Mouse (Mus musculus): ENCODE results near the gene Bglap.
"Not testable (repeated sequence)": the region's sequence is repeated elsewhere in the genome, so short reads cannot be mapped to it uniquely, and the experiment has no call there.

Bglap gene

DNA sequence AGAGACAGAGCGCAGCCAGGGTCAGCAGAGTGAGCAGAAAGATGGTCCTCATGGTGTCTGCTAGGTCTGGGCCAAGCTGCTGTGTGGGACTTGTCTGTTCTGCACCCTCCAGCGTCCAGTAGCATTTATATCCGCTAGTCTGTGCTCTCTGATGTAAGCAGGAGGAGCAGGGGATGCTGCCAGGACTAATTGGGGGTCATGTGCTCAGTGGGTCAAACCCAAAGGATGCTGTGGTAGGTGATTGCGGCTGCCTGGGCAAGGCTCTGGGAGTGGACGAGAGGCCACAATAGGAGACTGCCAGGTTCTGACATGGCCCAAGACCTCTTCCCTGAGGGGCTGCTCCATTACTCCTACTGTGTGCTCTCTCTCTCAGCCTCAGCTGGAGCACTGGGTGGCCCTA lies at the start of gene Bglap:
Bglap (minus strand) TSS at position 101 of the 400 bp plus-strand sequence.
- no peak for DNase-seq (ENCODE audit: extremely low spot score)

DNA sequence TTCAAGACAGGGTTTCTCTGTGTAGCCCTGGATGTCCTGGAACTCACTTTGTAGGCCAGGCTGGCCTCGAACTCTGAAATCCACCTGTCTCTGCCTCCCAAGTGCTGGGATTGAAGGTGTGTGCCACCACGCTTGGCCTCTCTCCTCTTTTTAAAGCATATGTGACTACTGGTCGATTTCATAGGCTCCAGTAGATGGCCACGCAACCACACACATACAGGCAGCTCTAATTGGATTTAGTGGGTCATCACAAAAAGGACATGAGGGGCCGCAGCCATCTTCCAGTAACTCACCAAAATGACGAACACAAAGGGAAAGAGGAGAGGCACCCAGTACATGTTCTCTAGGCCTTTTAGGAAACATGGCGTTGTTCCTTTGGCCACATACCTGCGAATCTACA lies 44.4 kb upstream of the Bglap start:
- DNase-seq (ENCODE audit: extremely low spot score): not testable (repeated sequence)

DNA sequence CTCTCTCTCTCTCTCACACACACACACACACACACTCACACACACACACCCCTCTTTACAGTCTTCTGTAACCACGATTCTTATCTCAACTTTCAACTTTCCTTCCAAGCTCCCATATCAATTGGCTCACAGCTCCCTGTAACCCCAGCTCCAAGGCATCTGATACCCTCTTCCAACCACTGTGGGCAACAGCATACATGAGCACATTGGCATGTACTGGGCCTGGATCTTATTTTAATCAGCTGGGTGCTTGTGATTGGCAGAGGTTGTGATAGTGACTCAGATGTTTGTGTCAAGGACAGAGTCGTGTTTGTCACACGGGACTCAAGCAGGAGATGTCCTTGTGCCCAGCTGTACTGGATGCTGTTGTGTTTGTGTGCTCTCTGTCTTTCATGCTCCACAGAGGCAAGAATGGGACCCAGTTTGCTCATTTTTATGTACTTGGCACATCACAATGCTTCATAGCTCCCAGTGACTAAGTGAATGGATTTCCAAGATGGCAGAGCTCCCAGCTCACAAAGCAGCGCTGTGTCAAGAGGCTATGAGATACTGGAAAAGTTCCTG lies 43.2 kb upstream of the Bglap start:
- no peak for DNase-seq (ENCODE audit: extremely low spot score)

DNA sequence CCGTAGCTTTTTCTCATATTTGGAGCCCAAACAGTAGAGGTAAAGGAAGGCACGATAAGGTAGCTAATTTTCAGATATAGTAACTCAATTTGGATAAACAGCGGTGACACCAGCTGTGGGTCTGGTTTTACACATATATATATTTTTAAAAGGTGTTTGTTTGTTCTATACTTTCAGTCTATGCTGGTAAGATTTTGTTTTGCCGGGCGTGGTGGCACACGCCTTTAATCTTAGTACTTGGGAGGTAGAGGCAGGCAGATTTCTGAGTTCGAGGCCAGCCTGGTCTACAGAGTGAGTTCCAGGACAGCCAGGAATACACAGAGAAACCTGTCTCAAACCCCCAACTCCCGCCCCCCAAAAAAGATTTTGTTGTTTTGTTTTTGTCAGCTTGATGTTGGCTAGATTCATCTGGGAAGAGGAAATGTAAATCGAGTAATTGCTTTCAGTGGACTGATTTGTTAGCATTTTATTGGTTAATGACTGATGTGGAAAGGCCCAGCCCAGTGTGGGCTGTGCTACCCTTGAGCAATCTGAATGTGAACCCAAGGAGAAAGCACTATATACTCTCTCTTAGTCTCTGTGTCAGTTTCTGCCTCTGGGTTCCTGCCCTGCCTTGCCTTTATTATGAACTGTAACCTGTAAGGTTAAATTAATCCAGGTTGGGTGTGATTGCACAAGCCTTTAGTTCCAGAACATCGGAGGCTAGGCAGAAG lies 41.6 kb upstream of the Bglap start:
- no peak for DNase-seq (ENCODE audit: extremely low spot score)

DNA sequence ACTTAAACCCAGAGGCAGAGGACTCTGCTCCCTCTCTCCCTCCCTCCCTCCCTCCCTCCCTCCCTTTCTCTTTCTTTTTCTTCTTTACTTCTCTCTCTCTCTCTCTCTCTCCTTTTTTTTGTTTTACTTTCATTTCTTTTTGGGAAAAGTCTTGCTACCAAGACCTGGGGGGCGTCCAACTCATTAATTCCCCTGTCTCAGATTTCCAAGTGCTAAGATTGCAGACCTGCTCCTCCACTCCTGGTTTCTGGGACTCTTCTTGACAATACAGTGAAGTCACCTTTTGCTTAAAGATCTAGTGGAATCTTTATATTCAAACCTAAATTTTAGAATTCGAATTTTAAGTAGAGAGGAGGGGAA lies 41.0 kb upstream of the Bglap start:
- DNase-seq (ENCODE audit: extremely low spot score): no peak

DNA sequence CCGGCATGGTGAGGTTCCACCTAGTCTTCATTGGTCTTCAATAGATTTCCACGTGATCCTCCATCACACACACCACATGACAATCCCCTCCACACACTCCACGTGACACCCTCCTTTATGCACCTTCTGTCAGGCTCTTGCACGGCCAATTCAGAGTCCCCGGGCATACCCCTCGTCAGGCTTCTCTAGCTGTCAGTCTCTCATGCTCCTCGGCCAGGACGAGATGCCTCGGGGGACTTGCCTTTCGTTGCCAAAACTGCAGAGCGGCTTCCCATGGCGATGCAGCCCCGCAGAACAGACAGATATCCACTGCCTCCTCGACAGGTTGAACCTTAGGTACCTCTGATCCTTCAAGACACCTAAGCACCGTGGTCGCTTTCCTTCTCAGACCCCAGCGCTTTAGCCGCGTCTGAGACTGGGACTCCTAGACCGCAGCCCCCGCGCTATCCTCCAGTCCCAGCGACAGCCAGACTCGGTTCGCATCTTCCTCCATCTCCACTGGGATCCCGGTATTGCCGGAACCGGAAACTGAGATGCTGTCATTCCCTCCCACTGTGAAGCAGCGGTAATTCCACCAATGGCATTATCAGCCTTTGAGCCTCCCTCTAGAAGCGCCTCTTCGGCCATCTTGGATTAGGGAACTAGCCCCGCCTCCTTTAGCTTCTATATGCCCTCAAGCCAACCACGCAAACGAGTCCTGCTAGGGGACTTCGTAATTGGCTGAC lies 40.5 kb upstream of the Bglap start, which contains the start of gene Slc25a44:
Slc25a44 (minus strand) TSS at position 535 of the 725 bp plus-strand sequence.
- peak; percentile 90 for DNase-seq (ENCODE audit: extremely low spot score)

DNA sequence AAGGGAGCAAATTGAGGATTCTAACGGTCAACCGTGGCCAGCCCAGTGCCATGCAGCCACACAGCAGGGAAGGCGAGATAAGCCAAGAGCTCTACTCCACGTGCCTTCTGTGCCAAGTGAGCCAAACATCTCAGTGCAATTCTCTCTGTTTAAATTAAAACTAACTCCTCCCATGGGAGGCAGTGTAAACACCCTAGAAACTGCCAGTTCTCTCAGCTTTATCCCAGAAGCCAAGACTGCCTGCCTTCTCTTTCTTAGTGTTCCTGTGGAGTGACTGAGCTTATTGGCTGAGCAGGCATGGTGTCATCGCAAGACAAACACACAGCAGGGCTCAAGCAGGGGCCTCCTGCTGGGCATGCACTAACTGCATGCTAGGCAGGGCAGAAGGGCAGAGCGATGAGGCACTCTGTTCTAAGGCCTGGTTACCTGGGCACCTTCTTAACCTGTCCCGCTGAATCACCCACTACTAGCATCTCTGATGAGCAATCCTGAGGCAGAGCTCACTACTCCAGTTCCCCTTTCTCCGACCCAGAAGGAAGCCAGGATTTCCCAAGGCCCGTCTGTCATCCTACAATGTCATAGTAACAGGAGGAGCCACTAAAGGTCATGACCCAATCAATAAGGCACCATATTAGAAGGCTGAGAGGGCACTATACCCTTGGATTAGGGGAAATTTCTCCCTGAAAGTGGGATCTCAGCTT lies 37.9 kb upstream of the Bglap start:
- DNase-seq (ENCODE audit: extremely low spot score): no peak

DNA sequence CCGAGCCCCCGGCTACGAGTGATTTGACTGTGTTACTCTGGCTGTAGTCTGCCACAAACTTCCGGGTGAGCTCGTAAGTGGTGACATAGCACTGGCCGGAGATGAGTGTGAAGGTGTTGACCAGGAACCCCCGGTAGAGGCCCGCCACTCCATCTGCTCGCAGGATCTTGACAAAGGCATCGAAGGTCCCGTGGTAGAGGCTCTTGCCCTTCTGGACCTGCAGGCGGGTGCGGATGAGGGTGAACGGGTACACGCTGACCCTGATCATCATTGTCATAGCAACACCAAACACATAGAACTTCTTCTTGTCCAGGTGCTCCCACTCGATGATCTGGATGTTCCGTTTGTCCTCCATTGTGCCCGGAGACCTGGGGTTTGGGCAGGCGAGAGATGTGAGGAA lies 36.5 kb upstream of the Bglap start:
- no peak for DNase-seq (ENCODE audit: extremely low spot score)

DNA sequence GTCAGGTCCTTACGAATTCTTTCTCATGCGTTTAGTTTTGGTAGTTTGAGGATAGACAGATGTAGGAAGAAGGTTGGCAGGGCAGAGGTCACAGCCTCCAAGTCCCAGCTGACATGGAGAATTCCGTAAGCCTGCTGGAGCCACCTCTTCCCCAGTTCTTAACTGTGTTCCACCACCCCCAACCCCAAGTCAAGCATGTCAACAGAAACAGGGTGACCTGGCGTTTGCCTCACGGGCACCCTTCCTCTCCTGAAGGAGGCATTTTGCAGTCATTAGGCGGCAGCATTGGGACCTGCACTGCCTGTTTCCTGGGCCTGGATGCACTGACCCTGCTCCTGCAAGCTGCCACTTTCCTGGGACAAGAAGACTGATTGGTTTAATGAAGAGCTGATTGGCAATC lies 33.8 kb upstream of the Bglap start:
- no peak for DNase-seq (ENCODE audit: extremely low spot score)

DNA sequence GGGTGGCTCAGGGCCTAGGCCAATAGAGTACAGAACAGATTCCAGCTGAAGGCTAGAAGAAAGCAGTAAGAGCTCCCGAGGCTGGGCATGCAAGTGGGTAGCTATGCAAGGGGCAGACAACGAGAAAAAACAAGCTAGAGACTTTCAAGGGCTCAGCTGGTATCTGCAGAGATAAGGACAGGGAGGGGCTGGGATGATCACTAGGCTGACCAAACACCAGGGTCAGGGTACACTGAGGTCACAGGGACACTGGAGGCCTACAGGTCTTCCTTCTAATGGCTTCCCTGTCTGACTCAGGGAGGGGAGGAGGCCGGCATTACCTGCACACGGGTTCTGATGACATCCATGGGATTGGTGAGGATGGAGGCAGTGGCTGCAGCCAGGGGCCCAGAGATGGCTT lies 31.4 kb upstream of the Bglap start:
- no peak for DNase-seq (ENCODE audit: extremely low spot score)

DNA sequence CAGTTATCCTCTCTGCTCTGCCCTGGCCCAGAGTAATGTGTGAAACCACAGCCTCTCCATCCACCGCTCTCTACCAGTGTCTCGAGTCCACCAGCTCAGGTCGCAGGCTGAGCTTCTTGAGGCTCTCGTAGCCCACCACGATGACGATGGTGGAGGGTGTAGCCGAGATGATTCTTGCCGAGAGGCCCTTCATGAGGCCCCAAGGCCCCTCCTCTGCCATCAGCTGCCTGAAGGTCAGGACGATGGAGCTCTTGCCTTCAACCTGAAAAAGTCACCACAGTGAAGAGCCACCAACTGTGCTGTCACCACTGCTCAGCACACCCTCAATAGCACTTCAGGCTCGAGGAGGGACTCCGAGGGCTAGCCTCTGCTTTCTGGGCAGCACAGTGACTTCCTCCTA lies 28.4 kb upstream of the Bglap start:
- no peak for DNase-seq (ENCODE audit: extremely low spot score)

DNA sequence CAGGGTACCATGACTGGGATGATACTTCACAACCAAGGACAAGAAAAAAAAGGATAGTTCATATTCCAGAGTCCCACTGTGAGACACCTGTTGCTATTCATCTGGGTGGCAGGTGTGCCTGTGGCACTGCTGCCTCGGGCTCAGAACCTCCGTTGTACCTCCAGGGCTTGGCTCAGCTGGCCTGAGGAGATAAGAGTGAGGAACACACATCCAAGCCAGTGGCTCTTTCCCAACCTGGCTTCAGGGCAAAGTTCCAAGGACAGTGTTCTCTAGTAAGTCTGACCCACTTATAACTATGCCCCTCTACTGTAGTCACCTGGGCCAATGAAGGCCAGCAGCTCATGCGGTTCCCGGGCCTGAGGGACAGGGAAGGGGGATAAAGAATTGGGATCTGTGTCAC lies 27.4 kb upstream of the Bglap start:
- DNase-seq (ENCODE audit: extremely low spot score): no peak

DNA sequence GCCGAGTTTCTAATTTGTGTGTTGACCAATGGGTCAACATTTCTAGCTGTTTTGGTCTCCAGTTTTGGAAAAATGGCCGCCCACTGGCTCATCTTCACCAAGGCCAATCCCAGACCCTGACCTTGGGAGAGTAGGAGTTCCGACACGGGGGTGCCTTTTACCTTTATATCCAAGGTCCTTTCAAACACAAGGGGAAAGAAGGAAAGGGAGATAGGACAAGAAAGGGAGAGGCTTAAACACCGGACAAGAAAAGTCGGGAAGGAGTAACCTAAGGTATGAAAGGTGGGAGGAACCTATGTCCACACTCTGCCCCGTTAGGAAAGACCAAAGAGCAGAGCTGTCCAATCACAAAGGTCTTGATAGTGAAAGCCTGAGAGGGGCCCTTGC lies 26.4 kb upstream of the Bglap start:
- DNase-seq (ENCODE audit: extremely low spot score): no peak

DNA sequence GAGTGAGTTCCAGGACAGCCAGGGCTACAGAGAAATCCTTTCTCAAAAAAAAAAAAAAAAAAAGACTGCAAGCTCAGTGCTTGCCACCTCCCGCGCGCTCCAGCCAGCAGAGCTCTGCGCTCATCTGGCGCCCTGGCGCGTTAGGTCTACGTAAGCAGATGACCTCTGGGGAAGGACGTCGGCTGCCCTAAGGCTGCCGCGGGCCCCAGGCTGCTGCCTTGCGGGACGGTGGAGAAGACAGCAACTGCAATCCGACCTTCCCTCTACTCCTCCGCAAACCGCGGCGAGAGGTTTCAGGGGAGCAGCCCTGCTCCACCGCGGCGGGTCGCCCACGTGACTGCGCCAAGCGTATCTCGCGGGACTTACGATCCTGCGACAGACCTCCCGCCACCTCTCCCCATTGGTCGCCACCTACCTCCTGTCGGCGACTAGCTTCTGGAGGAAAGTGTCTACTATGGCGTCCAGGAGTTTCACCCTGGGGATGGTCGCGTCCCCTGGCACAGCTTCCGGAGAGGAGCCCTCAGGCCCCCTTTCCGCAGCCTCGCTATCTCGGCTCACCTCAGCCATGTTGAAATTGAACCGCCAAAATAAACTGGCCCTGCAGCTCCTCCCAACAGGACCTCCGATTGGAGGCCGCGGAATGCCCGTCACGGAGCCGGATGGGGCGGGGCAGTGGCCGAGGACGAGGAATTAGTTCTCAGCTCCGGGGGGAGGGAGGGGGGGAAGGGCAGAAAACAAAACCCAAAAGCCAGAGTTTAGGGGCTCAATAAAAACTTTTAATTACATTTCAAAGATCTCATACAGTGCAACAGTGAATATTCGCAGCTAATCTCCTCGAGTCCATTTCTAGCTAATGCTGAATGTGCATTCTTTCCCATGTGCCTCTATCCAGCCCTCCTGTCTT lies 25.7 kb upstream of the Bglap start, which contains the start of gene Pmf1:
Pmf1 (minus strand) TSS at position 591 of the 904 bp plus-strand sequence.
- DNase-seq (ENCODE audit: extremely low spot score): peak; percentile 96

DNA sequence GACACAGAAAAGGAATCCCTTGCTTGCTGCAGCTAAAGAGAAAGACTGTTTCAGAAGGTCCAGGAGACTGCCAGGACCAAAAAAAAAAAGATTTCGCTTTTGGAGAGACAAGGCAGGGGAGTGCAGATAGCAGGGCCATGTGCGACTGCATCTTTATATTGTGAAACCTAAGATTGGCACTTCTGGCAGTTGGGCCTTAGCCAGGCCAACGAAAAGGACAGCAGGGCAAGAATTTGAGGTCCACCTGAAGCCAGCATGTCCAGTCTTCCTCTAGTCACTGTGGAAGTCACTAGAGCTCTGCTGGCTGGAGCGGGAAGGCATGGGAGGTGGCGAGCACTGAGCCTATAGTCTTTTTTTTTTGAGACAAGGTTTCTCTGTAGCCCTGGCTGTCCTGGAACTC lies 24.7 kb upstream of the Bglap start:
- DNase-seq (ENCODE audit: extremely low spot score): no peak

DNA sequence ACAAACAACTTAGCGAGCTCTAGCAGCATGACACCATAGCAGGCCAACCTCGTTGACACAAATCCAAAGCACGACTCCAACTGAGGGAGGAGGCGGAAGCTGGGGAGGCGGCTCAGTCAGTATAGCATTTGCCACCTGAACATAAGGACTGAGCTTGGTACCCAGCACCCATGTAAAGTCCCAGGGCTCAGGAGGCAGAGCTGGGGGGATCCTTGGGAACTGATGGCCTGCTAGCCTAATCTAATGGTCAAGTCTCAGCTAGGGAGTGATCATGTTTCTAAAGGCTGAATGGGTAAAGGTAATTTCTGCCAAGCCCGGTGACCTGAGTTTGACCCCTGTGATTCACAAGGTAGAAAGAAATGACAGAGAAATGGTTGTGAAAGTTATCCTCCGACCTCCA lies 23.3 kb upstream of the Bglap start:
- DNase-seq (ENCODE audit: extremely low spot score): no peak

DNA sequence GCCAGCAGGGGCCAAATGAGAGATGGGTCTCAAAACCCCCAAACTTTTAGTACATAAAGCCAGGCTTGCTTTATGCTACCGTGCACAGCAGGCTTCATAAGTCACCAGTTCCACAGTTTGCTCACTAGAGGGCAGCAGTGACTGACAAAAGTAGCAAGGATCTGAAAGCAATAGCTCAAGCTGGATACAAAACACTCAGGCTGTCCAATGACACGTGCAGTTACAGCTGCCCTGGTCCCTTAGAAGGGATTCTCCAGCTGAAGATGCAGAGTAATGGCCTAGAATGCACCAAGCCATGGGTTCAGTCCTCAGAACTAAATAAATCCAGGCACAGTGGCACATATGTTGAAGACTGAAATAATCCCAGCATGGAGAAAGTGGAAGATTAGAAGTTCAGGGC lies 22.8 kb upstream of the Bglap start:
- DNase-seq (ENCODE audit: extremely low spot score): peak; percentile 76

DNA sequence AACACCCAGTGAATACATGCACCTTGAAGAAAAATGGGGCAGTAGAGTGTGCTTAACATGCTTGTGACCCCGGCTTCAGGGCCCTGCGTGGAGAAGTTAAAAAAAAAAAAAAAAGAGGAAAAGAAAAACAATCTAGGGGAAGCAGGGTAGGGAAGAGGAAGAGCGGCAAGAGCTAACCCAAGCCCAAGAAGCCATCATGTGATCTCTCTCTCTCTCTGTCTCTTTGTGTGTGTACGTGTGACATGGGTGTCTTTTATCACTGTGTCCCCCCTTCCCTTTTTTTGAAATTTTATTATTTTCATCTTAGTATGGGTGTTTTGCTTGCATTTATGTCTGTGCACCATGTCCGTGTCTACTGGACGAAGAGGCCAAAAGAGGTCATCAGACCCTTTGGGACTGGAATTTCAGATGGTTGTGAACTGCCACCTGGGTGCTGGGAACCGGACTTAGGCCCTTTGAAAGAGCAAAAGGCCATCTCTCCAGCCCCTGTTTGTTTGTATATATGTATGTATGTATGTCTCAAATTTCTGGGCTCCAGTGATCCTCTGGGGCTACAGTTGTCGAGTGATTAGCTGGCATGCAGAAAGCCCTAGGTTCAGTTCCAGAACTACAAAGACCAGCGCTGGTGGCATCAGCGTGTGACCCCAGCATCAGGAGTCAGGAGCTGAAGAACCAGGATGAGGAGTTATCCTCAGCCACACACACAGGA lies 19.4 kb upstream of the Bglap start:
- no peak for DNase-seq (ENCODE audit: extremely low spot score)

DNA sequence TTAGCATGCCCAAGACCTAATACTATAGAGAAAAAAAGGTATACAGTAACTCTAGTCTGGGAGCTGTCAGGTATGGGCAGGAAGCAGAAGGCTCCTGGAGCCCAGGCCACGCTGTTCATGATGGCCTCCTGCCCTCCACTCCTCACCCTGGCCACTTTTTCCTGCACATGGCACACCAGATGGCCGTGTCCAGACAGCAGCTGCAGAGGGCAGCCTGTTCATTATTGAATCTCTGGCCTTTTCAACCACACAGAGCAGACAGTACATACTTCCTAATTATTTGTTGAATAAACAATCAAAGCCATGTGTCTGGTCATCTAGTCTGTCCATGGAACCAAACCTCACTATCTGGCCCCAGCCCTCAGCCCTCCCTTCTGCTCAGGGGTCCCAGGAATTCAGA lies 14.4 kb upstream of the Bglap start:
- no peak for DNase-seq (ENCODE audit: extremely low spot score)

DNA sequence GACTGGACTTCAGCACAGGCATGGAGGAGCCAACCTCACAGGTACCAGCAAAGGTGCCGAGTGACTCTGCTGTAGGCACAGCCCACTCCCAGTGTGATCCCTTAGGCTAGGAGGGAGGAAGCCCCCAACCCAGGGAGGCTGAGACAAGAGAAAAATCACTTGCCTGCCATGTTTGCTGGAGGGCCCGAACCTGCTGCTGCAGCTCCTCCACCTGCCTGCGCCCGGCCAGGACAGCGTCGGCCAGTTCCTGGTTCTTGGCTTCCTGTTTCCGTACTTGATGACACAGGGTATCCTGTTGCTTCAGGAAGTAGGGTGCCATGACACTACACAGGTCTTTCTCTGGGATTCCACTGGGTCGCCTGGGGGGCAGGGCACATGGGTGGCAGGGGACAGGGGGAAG lies 11.5 kb upstream of the Bglap start:
- no peak for DNase-seq (ENCODE audit: extremely low spot score)

DNA sequence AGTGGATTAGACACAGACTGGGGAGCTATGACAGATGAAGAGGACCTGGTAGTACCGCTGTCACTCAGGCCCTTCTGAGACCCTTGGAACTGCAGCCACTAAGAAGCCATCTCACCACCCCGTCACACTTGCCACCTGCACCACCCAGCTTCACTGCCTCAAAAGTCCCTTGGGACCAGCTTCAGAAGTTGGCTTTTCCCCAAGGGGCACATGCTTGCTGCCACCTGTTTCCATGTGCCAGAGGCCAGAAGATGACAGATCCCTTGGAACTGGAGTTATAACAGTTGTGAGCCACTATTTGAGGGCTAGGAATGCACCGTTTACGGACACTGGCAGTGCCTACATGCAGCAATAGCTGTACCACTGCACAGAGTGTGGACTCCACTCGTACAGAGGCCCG lies 11.0 kb upstream of the Bglap start:
- DNase-seq (ENCODE audit: extremely low spot score): no peak
